Comparison of ENCODE assay signal across 9 mouse cellular contexts in the genomic region with DNA sequence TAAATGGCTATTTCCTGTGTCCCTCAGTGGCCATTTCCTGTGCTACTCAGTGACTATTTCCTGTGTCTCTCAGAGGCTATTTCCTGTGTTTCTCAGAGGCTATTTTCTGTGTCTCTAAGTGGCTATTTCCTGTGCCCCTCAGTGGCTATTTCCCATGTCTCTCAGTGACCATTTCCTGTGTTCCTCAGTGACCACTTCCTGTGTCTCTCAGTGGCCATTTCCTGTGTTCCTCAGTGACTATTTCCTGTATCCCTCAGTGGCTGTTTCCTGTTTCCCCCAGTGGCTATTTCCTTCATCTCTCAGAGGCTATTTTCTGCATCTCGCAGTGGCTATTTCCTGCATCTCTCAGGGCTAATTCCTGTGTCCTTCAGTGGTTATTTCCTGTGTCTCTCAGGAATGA.
DNase-seq lines count a peak whose midpoint lies in the region; ATAC-seq lines count a peak whose summit lies in the region.
"Had no signal": no experiment of that assay in that cellular context is flagged by ENCODE, and none has a peak within 500 bp of the region (broad histone marks: within the 10 kb centered on the region; RNA-seq: fewer than 3 reads in every experiment).

No protein-coding gene starts in this region.

- H3K4me1 ChIP-seq in kidney, embryonic 15.5 days, result peaks cover 16% of the 10 kb centered on the region
- peaks cover 52% of the 10 kb centered on the region for H3K4me1 ChIP-seq in heart, embryonic 13.5 days

- H3K27me3 ChIP-seq in kidney, embryonic 15.5 days, result no peaks in the 10 kb centered on the region
- no peaks in the 10 kb centered on the region for H3K27me3 ChIP-seq in heart, embryonic 13.5 days (replicated peaks)

- DNase-seq in kidney, postnatal 36 days, result no peak
- peak; percentile 13 for DNase-seq in 3134 (ENCODE audit: extremely low read depth, insufficient read length, low spot score)
- DNase-seq in 416B (ENCODE audit: low read depth), result peak; percentile 3
- no peak for DNase-seq in urinary bladder, postnatal 25 days (ENCODE audit: low spot score)
- DNase-seq: cerebellum, adult 11-12 months had no signal

- no peak overlapping the region for H3K4me2 ChIP-seq in kidney, embryonic 15.5 days
- H3K4me2 ChIP-seq in heart, embryonic 13.5 days, result no peak overlapping the region

- peak overlapping the region; percentile 70 for H3K27ac ChIP-seq in kidney, embryonic 15.5 days
- H3K27ac ChIP-seq in heart, embryonic 13.5 days (replicated peaks), result peak overlapping the region; percentile 50
- H3K27ac ChIP-seq: hindbrain, postnatal 0 days had no signal

- WGBS in kidney, embryonic 15.5 days, result 87% methylated on average over 1 of the region's 1 CpGs
- 80% methylated on average over 1 of the region's 1 CpGs for WGBS in heart, embryonic 13.5 days

- no peak overlapping the region for H3K9ac ChIP-seq in kidney, embryonic 15.5 days
- H3K9ac ChIP-seq in heart, embryonic 13.5 days, result no peak overlapping the region

- no peak overlapping the region for H3K4me3 ChIP-seq in kidney, embryonic 15.5 days (replicated peaks)
- H3K4me3 ChIP-seq in heart, embryonic 13.5 days, result no peak overlapping the region

- H3K9me3 ChIP-seq in kidney, embryonic 15.5 days (replicated peaks), result no peaks in the 10 kb centered on the region
- H3K9me3 ChIP-seq in heart, embryonic 13.5 days, result no peaks in the 10 kb centered on the region

- 0 out of 2 replicates have a peak, but pooled peaks cover 4% of the 10 kb centered on the region for H3K36me3 ChIP-seq in kidney, embryonic 15.5 days
- H3K36me3 ChIP-seq in heart, embryonic 13.5 days, result no peaks in the 10 kb centered on the region

- no peak for ATAC-seq in kidney, embryonic 15.5 days (replicated peaks; ENCODE audit: low FRiP score)
- ATAC-seq in heart, embryonic 13.5 days (ENCODE audit: extremely low read depth, insufficient number of reproducible peaks, low FRiP score, low TSS enrichment), result no peak
- ATAC-seq in erythroblast, adult 5-6 weeks (replicated peaks; ENCODE audit: low FRiP score, poor library complexity, severe bottlenecking), result no peak

Comparison
In these comparisons a context has a peak if more than half of its experiments do, and no peak if none do; other contexts are left out.
1. DNase-seq: peak in 3134 (single experiment) and 416B (single experiment); none in kidney, postnatal 36 days (0 of 2) and urinary bladder, postnatal 25 days (single experiment).